Mouse (Mus musculus) v-Abl transformed pro-B cells (cell line): Measurements from ENCODE around the gene Lrrc1.

ENCODE experiments used
- in situ Hi-C, 2 experiments: fragments of 400-800 bp; cut with MboI; formaldehyde crosslinking; loops; one replicate each; pipeline ENCODE4 v1.15.1; 2025; ENCODE audit not compliant: unreplicated experiment in 2 of 2

Gene Lrrc1

GRCm38 (mm10) chr9:77502548-77503438 lies 41.9 kb downstream of the Lrrc1 start:
- in situ Hi-C loops: no loop called here

DNA sequence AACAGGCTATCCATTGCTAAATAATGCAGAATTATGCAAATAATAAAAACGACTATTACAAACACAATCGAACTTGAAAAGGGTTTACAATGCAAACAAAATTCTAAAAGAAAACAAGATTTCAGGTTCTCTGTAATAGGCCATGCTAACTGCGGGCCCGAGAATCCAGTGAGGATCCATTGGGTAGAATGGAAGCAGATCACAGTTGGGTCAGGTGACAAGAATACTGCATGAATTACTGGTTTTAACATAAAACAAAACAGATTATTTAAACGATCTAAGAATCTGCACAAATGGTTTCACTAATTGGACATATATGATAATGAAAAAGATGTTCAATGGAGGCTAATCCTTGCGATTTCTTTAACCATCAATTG lies 42.5 kb downstream of the Lrrc1 start:
- in situ Hi-C loops: no loop called here

GRCm38 (mm10) chr9:77499084-77499483 lies 45.6 kb downstream of the Lrrc1 start:
- in situ Hi-C loops: no loop called here

- in situ Hi-C loops: no loop called here
Observed at GRCm38 (mm10) chr9:77498406-77498805, 46.3 kb downstream of the Lrrc1 start.

DNA sequence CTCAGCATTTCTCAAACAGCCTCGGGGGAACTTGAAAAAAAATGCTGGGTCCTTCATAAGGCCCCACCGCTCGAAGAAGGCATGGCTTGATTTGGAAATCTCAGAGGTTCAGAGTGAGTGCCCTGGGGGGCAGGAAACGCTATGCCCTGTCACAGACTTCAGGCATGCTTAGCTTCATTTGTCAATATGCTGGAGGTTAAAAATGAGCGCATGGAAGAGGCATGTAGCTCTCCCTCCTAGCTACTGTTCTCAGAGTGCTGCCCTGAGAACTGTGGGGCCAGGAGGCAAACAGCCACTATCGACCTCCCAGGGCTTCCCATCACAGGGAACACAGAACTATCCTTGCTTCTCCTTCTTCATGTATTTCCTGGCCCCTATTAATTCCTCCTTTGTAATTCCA lies 47.5 kb downstream of the Lrrc1 start:
- in situ Hi-C loops: no loop called here

DNA sequence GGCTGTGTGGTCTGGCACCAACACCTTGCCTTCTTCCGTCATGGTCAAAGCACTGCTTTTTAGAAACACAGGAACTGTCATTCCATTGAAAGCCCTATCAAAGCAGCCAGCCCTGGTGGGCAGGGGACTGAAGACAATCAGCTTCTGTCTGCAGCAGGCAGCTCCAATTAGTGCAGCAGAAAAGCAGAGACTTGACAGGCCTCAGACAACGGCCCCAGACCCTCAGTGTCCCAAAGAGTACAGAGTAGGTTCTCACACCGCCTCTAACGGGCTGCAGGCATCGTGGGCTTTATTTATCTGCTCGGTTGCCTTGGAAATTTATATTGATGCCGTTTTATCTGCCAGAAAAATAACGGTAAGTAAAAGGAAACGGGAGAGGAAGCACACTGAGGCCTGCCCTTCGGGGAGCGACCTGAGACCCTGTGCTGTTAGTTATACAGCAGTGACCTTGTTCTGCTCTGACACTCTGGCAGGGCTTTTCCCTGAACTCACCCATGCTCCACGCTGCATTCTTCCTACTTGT lies 48.1 kb downstream of the Lrrc1 start:
- in situ Hi-C loops: no loop called here

DNA sequence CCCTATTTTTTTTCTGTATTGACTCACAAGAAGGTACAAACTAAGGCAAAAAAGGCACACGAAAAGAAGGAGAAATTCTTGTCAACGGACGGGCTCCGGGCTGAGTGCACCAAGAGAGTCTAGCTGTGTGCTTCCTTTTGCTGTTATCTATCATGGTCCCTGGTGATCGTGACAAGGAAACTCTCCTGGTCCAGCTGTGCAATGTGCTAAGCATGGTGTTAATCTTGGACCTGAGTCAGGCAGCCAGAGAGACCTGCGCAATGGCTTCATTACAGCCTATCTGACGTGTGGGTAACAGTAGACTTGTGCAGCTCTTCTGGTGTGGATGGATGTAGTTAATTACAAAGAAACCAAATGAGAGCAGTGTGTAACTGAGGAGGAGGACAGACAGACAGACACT lies 50.4 kb downstream of the Lrrc1 start:
- in situ Hi-C loops: no loop called here

DNA sequence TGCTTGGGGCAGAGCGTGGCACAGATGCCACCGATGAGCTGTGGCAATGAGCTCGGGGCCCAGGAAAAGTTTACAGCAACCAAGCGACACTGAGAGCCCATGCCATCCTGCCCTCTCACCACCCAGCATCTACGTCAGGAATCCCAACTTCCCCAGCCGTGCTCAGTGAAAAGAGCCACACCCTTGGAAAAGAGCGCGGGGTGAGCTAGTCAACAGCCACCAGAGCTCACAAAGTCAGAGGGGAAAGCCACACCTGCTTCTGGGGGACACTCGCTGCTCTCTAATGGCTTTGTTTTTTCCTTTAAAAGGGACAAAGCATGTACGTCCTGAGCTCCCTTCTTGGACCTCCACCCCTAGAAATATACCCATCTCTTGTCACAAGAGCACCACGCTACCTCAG lies 56.1 kb downstream of the Lrrc1 start:
- in situ Hi-C loops: no loop called here

DNA sequence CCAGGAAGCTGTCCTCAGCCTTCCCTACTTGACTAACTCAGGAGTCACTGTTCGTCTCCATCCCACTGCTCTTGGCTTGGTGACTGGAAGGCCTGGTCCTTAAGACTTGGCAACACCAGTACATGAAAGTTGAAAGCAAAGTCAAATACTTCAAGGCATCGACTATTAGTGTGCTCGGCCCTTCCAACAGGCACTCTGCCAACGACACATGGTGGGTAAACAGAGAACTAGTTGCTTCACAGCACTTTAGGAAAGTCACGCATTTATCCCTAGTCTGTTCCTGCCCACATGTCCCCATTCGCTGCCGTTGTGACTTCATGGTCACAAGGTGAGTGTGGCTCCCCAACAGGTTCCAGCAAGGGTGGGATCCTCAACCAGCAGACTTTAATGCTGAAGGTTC lies 57.2 kb downstream of the Lrrc1 start:
- in situ Hi-C loops: no loop called here

- in situ Hi-C loops: no loop called here
Observed at GRCm38 (mm10) chr9:77485915-77486314, 58.8 kb downstream of the Lrrc1 start.

DNA sequence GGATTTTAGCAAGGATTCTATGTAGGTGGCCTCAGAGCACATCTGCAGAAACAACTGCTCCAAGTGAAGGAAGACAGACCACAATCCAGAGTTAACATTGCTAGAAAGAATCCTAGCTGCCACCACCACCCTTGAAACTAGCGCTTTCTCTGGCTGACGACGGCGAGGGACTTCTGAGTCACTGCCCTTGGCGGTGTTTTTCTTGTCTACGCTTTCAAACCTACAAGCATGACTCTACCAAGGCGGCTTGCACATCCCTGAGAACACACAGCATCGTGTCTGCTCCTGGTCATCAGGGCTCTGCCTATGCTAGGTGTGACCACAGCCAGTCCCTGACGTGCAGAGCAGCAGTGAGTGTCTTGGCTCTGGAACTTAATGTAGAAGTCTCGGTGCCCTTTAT lies 59.9 kb downstream of the Lrrc1 start:
- in situ Hi-C loops: no loop called here

- in situ Hi-C loops: no loop called here
Observed at GRCm38 (mm10) chr9:77483559-77483958, 61.1 kb downstream of the Lrrc1 start.

- in situ Hi-C loops: no loop called here
Observed at GRCm38 (mm10) chr9:77482281-77482680, 62.4 kb downstream of the Lrrc1 start.

GRCm38 (mm10) chr9:77481380-77481779 lies 63.3 kb downstream of the Lrrc1 start:
- in situ Hi-C loops: no loop called here

- in situ Hi-C loops: no loop called here
Observed at GRCm38 (mm10) chr9:77480574-77481319, 63.9 kb downstream of the Lrrc1 start.

DNA sequence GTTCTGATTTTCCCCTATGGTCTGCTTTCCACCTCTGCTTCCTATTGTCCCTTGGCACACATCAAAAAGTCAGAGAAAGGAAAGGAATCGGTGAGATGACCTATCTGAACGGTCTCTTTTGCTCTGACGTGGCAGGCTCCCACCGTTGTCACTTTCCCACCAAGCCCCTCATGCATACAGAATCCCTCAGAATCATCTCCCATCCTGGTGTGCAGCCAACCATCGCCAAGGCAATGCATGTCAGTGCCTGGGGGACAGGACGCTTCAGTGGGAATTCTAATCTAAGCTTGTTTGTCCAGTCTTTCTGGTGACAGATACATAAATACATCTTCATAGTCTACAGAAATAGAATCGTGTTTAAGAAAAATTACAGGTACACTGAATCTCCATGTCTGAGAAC lies 64.7 kb downstream of the Lrrc1 start:
- in situ Hi-C loops: no loop called here

DNA sequence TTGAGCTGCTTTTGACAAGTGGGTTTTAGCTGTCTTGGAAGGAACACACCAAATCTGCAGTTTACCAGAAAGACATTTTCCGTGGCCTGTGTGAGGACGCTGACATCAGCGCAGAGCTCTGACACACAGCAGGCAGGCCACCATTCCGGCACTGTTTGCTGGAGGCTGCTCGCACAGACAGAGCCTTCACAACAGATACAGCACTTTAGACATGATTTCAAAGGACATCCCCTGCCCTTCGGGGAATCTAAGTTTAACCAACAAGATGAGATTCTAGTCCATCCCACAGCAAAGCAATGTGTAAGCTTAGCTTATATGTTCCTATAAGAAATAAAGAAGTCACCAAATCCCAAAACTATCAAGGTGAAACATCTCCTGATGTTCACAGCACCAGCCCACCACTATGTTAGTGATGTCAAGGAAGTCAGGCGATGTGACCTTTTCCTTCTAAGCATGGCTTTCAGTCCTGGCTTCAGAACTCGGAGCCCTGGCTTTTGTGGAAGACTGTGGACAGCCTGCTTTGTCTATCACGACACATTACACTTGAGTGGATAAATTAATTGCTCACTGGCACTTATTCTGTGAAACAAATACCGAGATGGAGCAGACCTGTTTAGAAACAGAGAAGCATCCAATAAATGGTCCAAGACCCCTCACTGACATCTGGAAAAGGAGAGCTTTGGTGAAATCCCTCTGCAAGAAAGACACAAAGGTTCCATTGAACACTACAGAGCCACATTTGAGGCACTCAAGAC lies 66.3 kb downstream of the Lrrc1 start:
- in situ Hi-C loops: no loop called here

- in situ Hi-C loops: no loop called here
Observed at GRCm38 (mm10) chr9:77474535-77474934, 70.1 kb downstream of the Lrrc1 start.

DNA sequence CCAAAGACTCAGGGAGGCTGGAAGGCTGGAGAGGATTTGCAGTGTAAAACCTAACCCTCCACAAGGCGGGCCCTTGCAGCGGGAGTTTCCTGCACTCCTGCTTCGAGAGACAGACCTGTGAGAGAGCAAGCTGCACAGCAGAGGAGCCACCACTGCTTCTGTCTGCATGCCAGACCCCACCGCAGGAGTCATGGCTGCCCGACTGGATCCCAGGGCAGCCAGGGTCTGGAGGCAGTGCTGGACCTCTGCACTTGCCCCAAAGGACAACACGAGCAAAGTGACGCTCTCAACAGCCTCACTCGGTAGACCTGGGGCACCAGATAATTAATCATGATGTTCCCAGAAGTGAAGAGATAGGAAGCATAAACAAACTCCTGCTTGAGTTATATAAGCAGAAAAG lies 72.1 kb downstream of the Lrrc1 start:
- in situ Hi-C loops: no loop called here

DNA sequence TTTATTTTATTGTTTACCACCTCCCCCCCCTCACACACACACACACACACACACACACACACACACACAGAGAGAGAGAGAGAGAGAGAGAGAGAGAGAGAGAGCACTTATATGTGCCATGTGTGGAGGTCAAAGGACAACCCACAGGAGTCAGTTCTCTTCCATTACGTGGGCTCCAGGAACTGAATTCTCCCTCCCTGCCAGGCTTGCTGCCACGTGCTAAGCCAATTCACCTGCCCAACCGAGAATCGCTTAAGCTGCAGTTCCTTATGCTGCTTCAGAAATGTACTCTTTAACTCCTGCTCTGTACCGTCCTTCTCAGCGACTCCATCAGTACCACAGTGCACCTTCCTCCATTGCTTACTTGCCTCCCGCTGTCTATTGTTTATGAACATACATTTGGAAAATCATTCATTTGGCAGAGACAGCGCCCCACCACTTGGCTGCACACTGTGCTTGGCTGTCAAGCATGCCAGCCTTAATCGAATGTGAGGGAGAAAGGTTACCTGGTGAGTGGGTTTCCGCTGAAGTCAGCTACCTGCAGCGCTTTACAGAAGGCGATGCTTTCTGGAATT lies 72.9 kb downstream of the Lrrc1 start:
- in situ Hi-C loops: no loop called here
